Mouse (Mus musculus) testis, adult 2 months (tissue): ENCODE data around the gene Pan3. TPM values are rescaled to one million over a fixed set of nuclear protein-coding genes. Genes with fewer than 3 reads are reported as not detected.

Source experiments
- H3K27ac ChIP-seq: fragments of 200-500 bp; 2 replicates; pipeline ENCODE4 v1.5.1; 2012; ENCODE audit warnings: low read depth, low read length; ENCODE audit not compliant: control insufficient read depth, insufficient read depth
- H3K27me3 ChIP-seq: fragments of 200-500 bp; 2 replicates; pipeline ENCODE4 v1.6.1; 2012; ENCODE audit warnings: mild to moderate bottlenecking, low read length, moderate library complexity; ENCODE audit not compliant: control insufficient read depth, insufficient read depth
- H3K36me3 ChIP-seq: fragments of 200-500 bp; 2 replicates; pipeline ENCODE4 v1.6.1; 2012; ENCODE audit warnings: mild to moderate bottlenecking, low read length; ENCODE audit not compliant: control insufficient read depth, insufficient read depth
- H3K4me1 ChIP-seq: fragments of 200-500 bp; 2 replicates; pipeline ENCODE4 v1.6.1; 2012; ENCODE audit warnings: low read length; ENCODE audit not compliant: control insufficient read depth, insufficient read depth
- H3K4me3 ChIP-seq: fragments of 200-500 bp; 2 replicates; pipeline ENCODE4 v1.5.1; 2012; ENCODE audit warnings: low read depth, mild to moderate bottlenecking, low read length, moderate library complexity, mixed read lengths; ENCODE audit not compliant: control insufficient read depth
- CTCF ChIP-seq: fragments of 200-500 bp; IDR thresholded peaks from 2 replicates; pipeline ENCODE4 v1.5.1; 2012; ENCODE audit warnings: low read depth, mild to moderate bottlenecking, inconsistent platforms, low read length, moderate library complexity; ENCODE audit not compliant: control insufficient read depth, insufficient read depth, insufficient replicate concordance
- POLR2A ChIP-seq: fragments of 200-500 bp; IDR thresholded peaks from 2 replicates; pipeline ENCODE4 v1.6.1; 2012; ENCODE audit warnings: low read depth, mild to moderate bottlenecking, inconsistent platforms, low read length, moderate library complexity; ENCODE audit not compliant: control insufficient read depth
- polyA plus RNA-seq: library from polyadenylated mRNA; depleted of rRNA; stranded (reverse); fragments of >200 nt; gene quantifications from 2 replicates; pipeline ENCODE4 v1.2.3, GENCODE M21; 2012; rRNA removed

Pan3 gene
- polyA plus RNA-seq: 77.6 and 94.5 TPM in 2 replicates

GRCm38 (mm10) chr5:147429535-147430305, at the start of gene Pan3:
Gene Pan3 (plus strand): TSS chr5:147430161.
- Histone ChIP-seq H3K27me3 (no peaks in the 10 kb centered on the region), H3K36me3 (no peaks in the 10 kb centered on the region; the same call in 1 of the 2 replicates), H3K4me1 (peaks cover 8% of the 10 kb centered on the region), H3K4me3 (peak within 1 kb of the TSS; percentile 96), H3K27ac (peak within 1 kb of the TSS; percentile 98)
- TF ChIP-seq POLR2A (peak; percentile 92), CTCF (no peak)

- no peaks in the 10 kb centered on the region for H3K4me1 ChIP-seq
- H3K4me3 ChIP-seq: no peak overlapping the region
- H3K27me3 ChIP-seq: no peaks in the 10 kb centered on the region
- TF ChIP-seq POLR2A (no peak), CTCF (no peak)
- H3K27ac ChIP-seq: no peak overlapping the region
- H3K36me3 ChIP-seq: no peaks in the 10 kb centered on the region
Measured at GRCm38 (mm10) chr5:147381396-147381795, 48.6 kb upstream of the Pan3 start.

GRCm38 (mm10) chr5:147386865-147387264, 43.1 kb upstream of the Pan3 start:
- H3K27ac ChIP-seq: no peak overlapping the region
- no peak overlapping the region for H3K4me3 ChIP-seq
- no peaks in the 10 kb centered on the region for H3K36me3 ChIP-seq
- H3K4me1 ChIP-seq: no peaks in the 10 kb centered on the region
- no peaks in the 10 kb centered on the region for H3K27me3 ChIP-seq
- TF ChIP-seq POLR2A: no peak
- TF ChIP-seq CTCF: no peak

GRCm38 (mm10) chr5:147388376-147389008, 41.5 kb upstream of the Pan3 start:
- TF ChIP-seq POLR2A: no peak
- no peak for TF ChIP-seq CTCF
- Histone ChIP-seq H3K4me1 (no peaks in the 10 kb centered on the region), H3K36me3 (no peaks in the 10 kb centered on the region), H3K4me3 (no peak overlapping the region), H3K27me3 (no peaks in the 10 kb centered on the region), H3K27ac (no peak overlapping the region)

GRCm38 (mm10) chr5:147389052-147389451, 40.9 kb upstream of the Pan3 start:
- Histone ChIP-seq H3K27me3 (no peaks in the 10 kb centered on the region), H3K36me3 (no peaks in the 10 kb centered on the region), H3K4me1 (no peaks in the 10 kb centered on the region), H3K27ac (no peak overlapping the region), H3K4me3 (no peak overlapping the region)
- TF ChIP-seq CTCF (no peak), POLR2A (no peak)

GRCm38 (mm10) chr5:147390772-147391171, 39.2 kb upstream of the Pan3 start:
- no peaks in the 10 kb centered on the region for H3K36me3 ChIP-seq
- H3K4me3 ChIP-seq: no peak overlapping the region
- H3K27me3 ChIP-seq: no peaks in the 10 kb centered on the region
- TF ChIP-seq POLR2A: no peak
- no peak for TF ChIP-seq CTCF
- no peaks in the 10 kb centered on the region for H3K4me1 ChIP-seq
- H3K27ac ChIP-seq: no peak overlapping the region

- no peak overlapping the region for H3K4me3 ChIP-seq
- H3K27me3 ChIP-seq: no peaks in the 10 kb centered on the region
- H3K4me1 ChIP-seq: no peaks in the 10 kb centered on the region
- no peak for TF ChIP-seq CTCF
- TF ChIP-seq POLR2A: no peak
- H3K27ac ChIP-seq: no peak overlapping the region
- H3K36me3 ChIP-seq: no peaks in the 10 kb centered on the region
Measured at GRCm38 (mm10) chr5:147392667-147393213, 37.2 kb upstream of the Pan3 start.
